Mouse (Mus musculus): ENCODE results near the gene Olfr1427.

DNA sequence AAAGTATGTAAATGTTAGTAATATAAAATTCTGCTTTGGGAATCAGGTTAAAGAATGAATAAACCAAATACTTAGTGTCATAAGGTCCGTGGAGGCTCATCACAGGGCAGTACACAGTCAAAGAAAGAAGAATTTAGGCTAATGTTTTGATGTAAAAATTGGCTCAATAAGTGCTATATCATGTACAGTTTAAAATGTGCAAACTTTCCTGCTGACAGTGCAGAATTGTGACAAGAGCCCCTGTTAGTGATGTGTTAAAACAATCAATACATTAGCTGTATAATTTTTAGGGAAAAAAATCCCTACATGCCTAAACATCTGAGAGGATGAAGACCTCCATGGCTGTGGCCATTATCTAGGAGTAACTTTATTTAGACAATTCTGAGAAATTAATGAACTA lies 10.7 kb upstream of the Olfr1427 start:
- TF ChIP-seq GATA1 (IDR thresholded peaks at IDR 0.05; ENCODE audit: low read length) (no peak), TAL1 (IDR thresholded peaks at IDR 0.05; ENCODE audit: low read length) (no peak)
